Mouse (Mus musculus): ENCODE results near the gene Csrp2. TPM values are rescaled to one million over a fixed set of nuclear protein-coding genes. Genes with fewer than 3 reads are reported as not detected.

The Csrp2 gene
- polyA plus RNA-seq (2016; fragmentation: Nextera tagmentation; extraction: Ambion mirVana), result 148 and 160 TPM in 2 replicates

GRCm38 (mm10) chr10:110919531-110920343, at the start of gene Csrp2:
Csrp2 (plus strand) TSS chr10:110919789.
- H3K27me3 ChIP-seq, result no peaks in the 10 kb centered on the region
- peak within 1 kb of the TSS; percentile 76 for H3K4me2 ChIP-seq (replicated peaks)
- no peaks in the 10 kb centered on the region for H3K9me3 ChIP-seq (replicated peaks)
- H3K27ac ChIP-seq, result peak within 1 kb of the TSS; percentile 90
- peaks cover 20% of the 10 kb centered on the region for H3K4me1 ChIP-seq
- WGBS, result under 1% methylated on average over 66 of the region's 67 CpGs
- no peaks in the 10 kb centered on the region for H3K36me3 ChIP-seq
- peak within 1 kb of the TSS; percentile 83 for H3K9ac ChIP-seq
- H3K4me3 ChIP-seq, result peak within 1 kb of the TSS; percentile 68
- ATAC-seq (ENCODE audit: low FRiP score), result peak; percentile 96

DNA sequence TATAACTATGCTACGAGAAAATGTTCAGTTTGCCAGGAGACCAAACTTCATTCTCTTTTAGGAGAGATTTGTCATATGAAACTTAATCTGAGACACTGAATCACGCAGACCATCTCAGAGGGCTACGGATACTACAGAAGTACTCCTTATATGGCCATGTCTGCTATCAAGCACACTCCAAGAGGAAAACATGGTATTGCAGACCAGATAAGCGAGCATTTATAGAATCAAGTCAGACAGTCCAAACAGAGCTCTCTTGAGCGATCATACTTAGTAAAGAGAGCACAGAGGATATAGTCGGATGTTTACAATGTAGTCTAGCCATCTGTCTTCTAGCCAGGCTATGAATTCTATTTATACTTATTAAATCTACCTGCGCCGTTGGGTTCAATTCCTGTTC, 44.7 kb upstream of the Csrp2 start:
- H3K9ac ChIP-seq, result no peak overlapping the region

GRCm38 (mm10) chr10:110876956-110877355, 42.6 kb upstream of the Csrp2 start:
- Histone ChIP-seq H3K9ac (no peak overlapping the region), H3K9me3 (replicated peaks) (no peaks in the 10 kb centered on the region), H3K4me2 (replicated peaks) (no peak overlapping the region), H3K4me1 (peaks cover 12% of the 10 kb centered on the region), H3K4me3 (no peak overlapping the region), H3K27ac (no peak overlapping the region), H3K27me3 (no peaks in the 10 kb centered on the region), H3K36me3 (no peaks in the 10 kb centered on the region)
- whole genome bisulfite sequencing, result 90% methylated on average over 3 of the region's 3 CpGs
- no peak for ATAC-seq (ENCODE audit: low FRiP score)

More for the DNA sequence above, 44.7 kb upstream of the Csrp2 start:
- WGBS, result 93% methylated on average over 8 of the region's 8 CpGs
- Histone ChIP-seq H3K27ac (no peak overlapping the region), H3K4me1 (peaks cover 12% of the 10 kb centered on the region), H3K9me3 (replicated peaks) (no peaks in the 10 kb centered on the region), H3K27me3 (no peaks in the 10 kb centered on the region), H3K4me2 (replicated peaks) (no peak overlapping the region), H3K4me3 (no peak overlapping the region), H3K36me3 (no peaks in the 10 kb centered on the region)
- no peak for ATAC-seq (ENCODE audit: low FRiP score)

DNA sequence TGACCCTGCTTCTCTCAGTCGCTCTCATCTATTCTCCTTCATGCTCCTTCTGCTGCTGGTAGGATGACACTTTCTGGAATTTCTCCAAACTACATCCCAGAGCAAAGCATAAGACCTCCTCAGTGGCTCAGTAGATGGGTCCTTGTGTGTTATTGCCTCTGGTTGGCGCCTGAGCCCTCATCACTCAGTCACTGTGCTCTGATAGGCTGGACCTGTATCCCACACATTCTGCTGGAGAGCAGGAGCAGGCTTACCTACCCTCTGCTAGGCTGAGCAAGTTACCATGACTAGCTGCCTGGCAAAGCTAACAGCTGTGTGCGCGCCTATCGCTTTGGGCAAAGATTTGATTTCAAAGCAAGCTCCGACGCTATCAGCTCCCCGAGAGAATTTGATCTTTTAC, 41.7 kb upstream of the Csrp2 start:
- Histone ChIP-seq H3K4me3 (no peak overlapping the region), H3K4me2 (replicated peaks) (no peak overlapping the region), H3K27me3 (no peaks in the 10 kb centered on the region), H3K4me1 (peaks cover 12% of the 10 kb centered on the region), H3K9ac (no peak overlapping the region), H3K27ac (no peak overlapping the region), H3K36me3 (no peaks in the 10 kb centered on the region), H3K9me3 (replicated peaks) (no peaks in the 10 kb centered on the region)
- 76% methylated on average over 8 of the region's 8 CpGs for WGBS
- no peak for ATAC-seq (ENCODE audit: low FRiP score)

- ATAC-seq (ENCODE audit: low FRiP score), result no peak
- Histone ChIP-seq H3K4me2 (replicated peaks) (no peak overlapping the region), H3K36me3 (no peaks in the 10 kb centered on the region), H3K27ac (no peak overlapping the region), H3K4me3 (no peak overlapping the region), H3K9me3 (replicated peaks) (no peaks in the 10 kb centered on the region), H3K4me1 (peaks cover 12% of the 10 kb centered on the region), H3K27me3 (no peaks in the 10 kb centered on the region), H3K9ac (no peak overlapping the region)
- 27% methylated on average over 5 of the region's 5 CpGs for WGBS
Observed at GRCm38 (mm10) chr10:110878641-110879040, 40.9 kb upstream of the Csrp2 start.

DNA sequence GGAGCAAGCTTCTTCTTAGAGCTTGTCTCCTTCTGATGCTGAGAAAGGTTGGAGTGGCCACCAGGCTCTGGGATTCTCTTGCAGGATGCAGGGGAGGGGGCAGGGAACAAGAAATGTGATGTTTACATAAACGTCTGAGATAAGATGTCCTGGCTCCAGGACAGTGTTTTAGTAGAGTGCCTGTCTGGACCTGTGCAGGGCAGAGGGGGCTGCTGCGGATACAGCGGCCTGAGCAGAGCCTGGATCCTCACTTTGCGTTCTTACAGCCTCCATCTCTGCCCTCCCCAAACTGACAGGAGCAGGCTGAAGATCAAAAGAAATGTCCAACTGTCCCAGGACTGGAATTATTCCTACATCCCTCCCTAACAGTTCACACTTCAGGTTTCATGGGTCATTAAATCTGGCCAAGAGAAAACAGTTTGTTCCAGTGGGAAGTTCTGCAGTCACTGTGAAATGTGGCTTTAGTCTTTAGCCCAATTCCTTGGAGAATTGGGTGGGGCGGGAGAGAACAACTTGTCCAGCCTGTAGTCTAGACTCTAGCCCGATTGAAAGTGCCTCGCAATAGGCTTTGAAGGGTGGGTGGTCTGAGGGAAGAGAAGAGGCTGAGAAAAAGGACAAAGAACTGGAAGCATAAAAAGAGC, 40.0 kb upstream of the Csrp2 start:
- no peak overlapping the region for H3K4me2 ChIP-seq (replicated peaks)
- no peak for ATAC-seq (ENCODE audit: low FRiP score)
- H3K9ac ChIP-seq, result no peak overlapping the region
- H3K36me3 ChIP-seq, result no peaks in the 10 kb centered on the region
- H3K27ac ChIP-seq, result no peak overlapping the region
- no peak overlapping the region for H3K4me3 ChIP-seq
- H3K4me1 ChIP-seq, result peaks cover 12% of the 10 kb centered on the region
- WGBS, result 13% methylated on average over 7 of the region's 7 CpGs
- no peaks in the 10 kb centered on the region for H3K9me3 ChIP-seq (replicated peaks)
- no peaks in the 10 kb centered on the region for H3K27me3 ChIP-seq

DNA sequence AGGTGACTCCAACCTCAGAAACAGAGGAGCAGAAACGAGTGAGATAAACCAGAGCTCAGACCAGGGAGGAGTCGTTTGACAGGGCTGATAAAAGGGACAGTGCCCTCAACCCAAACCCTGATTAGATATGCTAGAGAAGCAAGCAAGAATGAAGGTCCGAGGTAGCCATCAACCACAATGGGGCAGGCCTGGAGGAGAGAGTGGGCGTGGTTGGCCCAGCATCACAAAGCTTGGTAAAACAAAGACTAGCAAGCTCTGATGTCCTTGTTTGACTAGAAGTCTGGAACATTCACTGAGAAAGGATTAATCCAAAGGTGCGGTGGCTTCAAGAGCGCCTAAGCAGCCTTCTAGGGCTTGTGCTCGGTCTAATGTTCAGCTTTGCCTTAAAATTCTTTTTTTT, 38.2 kb upstream of the Csrp2 start:
- no peak for ATAC-seq (ENCODE audit: low FRiP score)
- H3K27me3 ChIP-seq, result no peaks in the 10 kb centered on the region
- H3K4me3 ChIP-seq, result no peak overlapping the region
- no peaks in the 10 kb centered on the region for H3K36me3 ChIP-seq
- 60% methylated on average over 7 of the region's 7 CpGs for WGBS
- no peak overlapping the region for H3K9ac ChIP-seq
- H3K4me1 ChIP-seq, result peaks cover 12% of the 10 kb centered on the region
- no peak overlapping the region for H3K27ac ChIP-seq
- no peak overlapping the region for H3K4me2 ChIP-seq (replicated peaks)
- no peaks in the 10 kb centered on the region for H3K9me3 ChIP-seq (replicated peaks)

DNA sequence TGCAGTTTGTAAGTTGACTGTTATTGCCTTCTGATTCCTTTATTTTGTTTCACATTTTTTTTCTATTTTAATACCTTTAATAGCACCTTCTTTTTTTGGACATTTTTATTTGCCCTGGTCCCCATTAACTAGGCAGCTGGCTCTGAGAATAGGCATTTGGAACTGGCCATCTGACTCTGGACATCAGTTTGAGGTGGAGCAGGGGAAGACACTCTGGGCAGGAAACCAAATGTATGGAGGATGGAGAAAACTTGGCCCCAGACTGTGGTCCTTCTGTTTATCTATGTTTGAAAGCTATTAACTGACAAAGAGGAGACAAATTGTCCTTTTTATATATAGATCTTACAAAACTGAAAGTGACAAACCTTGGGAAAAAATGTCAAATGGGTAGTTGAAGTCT, 36.9 kb upstream of the Csrp2 start:
- Histone ChIP-seq H3K4me1 (peaks cover 12% of the 10 kb centered on the region), H3K9ac (no peak overlapping the region), H3K9me3 (replicated peaks) (no peaks in the 10 kb centered on the region), H3K36me3 (no peaks in the 10 kb centered on the region), H3K27me3 (no peaks in the 10 kb centered on the region), H3K4me3 (no peak overlapping the region), H3K4me2 (replicated peaks) (no peak overlapping the region), H3K27ac (no peak overlapping the region)
- ATAC-seq (ENCODE audit: low FRiP score), result no peak

DNA sequence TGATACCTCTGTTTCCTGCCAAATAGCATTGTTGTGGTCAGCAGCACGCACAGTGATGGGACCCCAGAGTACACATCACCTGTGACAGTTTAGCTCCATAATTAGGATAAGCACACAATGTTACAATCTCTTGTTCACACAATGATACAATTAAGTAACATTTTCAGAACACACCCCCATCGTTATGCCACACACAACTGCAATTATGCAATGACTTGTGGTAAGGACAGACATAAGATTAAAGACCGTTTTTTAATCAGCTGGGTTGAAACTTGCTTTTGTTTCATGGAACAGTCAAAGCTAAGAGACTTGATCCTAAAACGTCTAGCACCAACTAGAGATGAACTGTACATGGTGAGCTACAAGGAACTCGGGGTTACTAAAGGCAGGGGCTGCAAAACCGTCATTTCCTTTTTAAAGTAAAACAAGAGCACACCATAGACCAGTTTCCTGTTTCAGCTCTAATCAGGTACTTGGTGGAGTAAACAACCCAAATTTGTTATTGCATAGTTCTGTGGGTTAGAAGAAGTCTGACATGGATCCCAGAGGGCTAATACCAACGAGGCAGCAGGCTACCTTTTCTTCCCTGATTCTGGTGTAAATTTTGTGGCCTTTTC, 28.8 kb upstream of the Csrp2 start:
- no peak for ATAC-seq (ENCODE audit: low FRiP score)
- Histone ChIP-seq H3K4me2 (replicated peaks) (no peak overlapping the region), H3K27me3 (no peaks in the 10 kb centered on the region), H3K4me1 (no peaks in the 10 kb centered on the region), H3K9ac (no peak overlapping the region), H3K27ac (no peak overlapping the region), H3K9me3 (replicated peaks) (no peaks in the 10 kb centered on the region), H3K36me3 (no peaks in the 10 kb centered on the region), H3K4me3 (no peak overlapping the region)
- 79% methylated on average over 7 of the region's 7 CpGs for WGBS

DNA sequence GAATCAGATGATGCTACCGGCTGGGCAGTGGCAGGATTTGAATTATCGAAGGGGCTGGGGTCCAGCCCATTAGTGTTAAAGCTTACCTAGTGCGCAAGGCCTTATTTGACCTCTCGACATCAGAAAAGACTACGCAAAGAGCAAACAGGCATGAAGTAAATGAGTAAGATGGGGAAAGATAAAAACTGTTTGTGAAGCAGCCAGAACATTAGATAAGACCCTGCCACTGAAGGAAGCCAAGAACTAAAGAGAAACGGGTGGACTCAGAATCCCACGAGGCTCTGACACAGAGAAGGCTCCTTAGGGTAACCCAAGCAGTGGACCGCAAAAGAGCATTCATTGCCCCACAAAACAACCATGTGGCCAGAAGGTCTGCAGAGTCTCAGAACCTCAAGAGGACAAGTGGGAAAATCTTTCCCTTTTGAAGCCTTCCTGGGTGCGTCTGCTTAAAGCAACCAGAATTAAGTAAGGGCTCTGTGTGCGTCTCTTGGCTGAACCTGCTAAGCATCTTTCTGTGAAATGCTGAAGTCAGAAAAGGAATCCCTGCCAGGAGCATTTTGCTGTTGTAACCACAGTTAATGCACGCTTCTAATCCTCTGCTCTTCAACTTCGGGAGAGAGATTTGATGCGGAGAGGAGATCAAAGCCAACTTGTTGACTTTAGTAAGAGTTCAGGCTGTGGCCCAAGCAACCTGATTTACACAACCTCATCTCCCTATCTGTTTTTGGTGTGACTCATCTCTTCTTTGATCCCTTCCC, 19.7 kb upstream of the Csrp2 start:
- WGBS, result 80% methylated on average over 13 of the region's 13 CpGs
- Histone ChIP-seq H3K4me3 (no peak overlapping the region), H3K36me3 (no peaks in the 10 kb centered on the region), H3K9ac (no peak overlapping the region), H3K4me2 (replicated peaks) (no peak overlapping the region), H3K4me1 (no peaks in the 10 kb centered on the region), H3K27me3 (no peaks in the 10 kb centered on the region), H3K27ac (no peak overlapping the region), H3K9me3 (replicated peaks) (no peaks in the 10 kb centered on the region)
- no peak for ATAC-seq (ENCODE audit: low FRiP score)

DNA sequence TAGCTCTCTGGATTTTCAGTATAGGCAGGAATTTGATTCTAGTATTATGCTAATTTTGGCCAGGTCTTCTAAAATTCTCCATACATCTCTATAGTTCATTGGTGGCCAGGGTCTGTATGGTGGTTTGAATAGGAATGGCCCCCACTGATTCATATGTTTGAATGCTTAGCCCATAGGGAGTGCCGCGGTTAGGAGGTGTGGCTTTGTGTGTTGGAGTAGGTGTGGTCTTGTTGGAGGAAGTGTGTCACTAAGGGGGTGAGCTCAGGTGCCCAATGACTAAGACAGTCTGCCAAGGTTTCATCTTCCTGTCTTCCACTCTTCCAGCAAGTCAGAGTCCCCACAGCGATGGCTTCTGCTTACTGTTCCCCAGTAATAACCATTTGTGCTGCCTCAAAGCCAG, 15.7 kb upstream of the Csrp2 start:
- Histone ChIP-seq H3K36me3 (no peaks in the 10 kb centered on the region), H3K4me1 (no peaks in the 10 kb centered on the region), H3K27ac (no peak overlapping the region), H3K9me3 (replicated peaks) (no peaks in the 10 kb centered on the region), H3K27me3 (no peaks in the 10 kb centered on the region), H3K4me3 (no peak overlapping the region), H3K9ac (no peak overlapping the region), H3K4me2 (replicated peaks) (no peak overlapping the region)
- no peak for ATAC-seq (ENCODE audit: low FRiP score)
- WGBS, result 93% methylated on average over 3 of the region's 3 CpGs

DNA sequence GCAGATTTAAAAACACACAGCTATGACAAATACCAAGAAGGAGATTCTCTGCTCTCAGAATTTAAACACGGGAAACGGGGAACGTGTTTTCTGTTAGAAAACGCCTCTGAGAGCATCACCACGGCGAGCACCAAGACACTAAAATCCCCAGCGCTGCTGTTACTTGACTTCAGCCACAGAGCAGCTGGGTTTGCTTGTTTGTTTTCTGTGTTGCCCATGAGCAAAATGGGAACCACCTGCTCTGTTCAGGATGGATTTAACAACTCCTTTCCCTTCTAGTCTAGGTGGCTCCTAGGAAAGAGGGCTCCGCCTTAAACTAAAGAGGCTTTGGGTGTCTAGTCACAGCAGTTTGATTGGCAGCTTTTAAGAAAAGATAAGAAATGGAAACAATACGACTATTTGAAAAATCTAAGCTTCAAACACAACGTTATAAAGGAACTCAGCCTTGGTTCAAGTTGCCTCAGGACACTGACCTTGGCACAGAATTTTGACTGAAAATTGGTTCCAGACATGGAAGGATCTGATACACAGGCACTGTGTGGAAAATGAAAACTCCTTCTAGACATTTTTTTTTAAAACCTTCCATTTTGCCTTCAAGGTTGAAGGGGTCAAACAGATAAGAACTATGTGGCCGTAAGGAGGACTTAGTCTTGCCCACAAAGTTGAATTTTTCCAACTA, 2.8 kb upstream of the Csrp2 start:
- Histone ChIP-seq H3K27me3 (no peaks in the 10 kb centered on the region), H3K9me3 (replicated peaks) (no peaks in the 10 kb centered on the region)

More for the DNA sequence above, 2.8 kb upstream of the Csrp2 start:
- H3K36me3 ChIP-seq, result no peaks in the 10 kb centered on the region
- H3K4me3 ChIP-seq, result no peak overlapping the region
- ATAC-seq (ENCODE audit: low FRiP score), result no peak
- 79% methylated on average over 11 of the region's 11 CpGs for WGBS
- H3K4me2 ChIP-seq (replicated peaks), result no peak overlapping the region
- H3K4me1 ChIP-seq, result peaks cover 13% of the 10 kb centered on the region
- no peak overlapping the region for H3K27ac ChIP-seq
- H3K9ac ChIP-seq, result no peak overlapping the region
